Mouse (Mus musculus) heart, postnatal 0 days (tissue): Measurements from ENCODE around the gene Ablim1. TPM values are rescaled to one million over a fixed set of nuclear protein-coding genes. Genes with fewer than 3 reads are reported as not detected.

Source experiments
- ATAC-seq: fragments of 200-750 bp; cut with Nextera tagmentation; 2 replicates; pipeline ENCODE4 v1.8.0; 2017; ENCODE audit warnings: low read depth, moderate number of reproducible peaks, moderate library complexity; ENCODE audit not compliant: insufficient read depth
- DNase-seq: peaks from one replicate; pipeline ENCODE4 v3.0.0-alpha.2; 2016; ENCODE audit warnings: low spot score
- H3K27ac ChIP-seq: fragments of 300-500 bp; sonication (generic); 2 replicates; pipeline ENCODE4 v1.5.1; 2014; ENCODE audit warnings: low read depth, mild to moderate bottlenecking
- H3K27me3 ChIP-seq: fragments of 300-500 bp; sonication (generic); 2 replicates; pipeline ENCODE4 v1.6.1; 2014; ENCODE audit warnings: low read length, mixed read lengths; ENCODE audit not compliant: control insufficient read depth, insufficient read depth
- H3K36me3 ChIP-seq: fragments of 300-500 bp; sonication (generic); replicated peaks from 2 replicates; pipeline ENCODE4 v1.6.1; 2014; ENCODE audit warnings: low read length, mixed read lengths; ENCODE audit not compliant: control insufficient read depth, insufficient read depth
- H3K4me1 ChIP-seq: fragments of 300-500 bp; sonication (generic); 2 replicates; pipeline ENCODE4 v1.6.1; 2014; ENCODE audit warnings: antibody characterized with exemption; ENCODE audit not compliant: control insufficient read depth, insufficient read depth
- H3K4me2 ChIP-seq: fragments of 300-500 bp; sonication (generic); 2 replicates; pipeline ENCODE4 v1.6.1; 2014; ENCODE audit warnings: low read depth, mild to moderate bottlenecking, low read length, moderate library complexity
- H3K4me3 ChIP-seq: fragments of 300-500 bp; sonication (generic); 2 replicates; pipeline ENCODE4 v1.5.1; 2014; ENCODE audit warnings: low read depth, low read length
- H3K9ac ChIP-seq: fragments of 300-500 bp; sonication (generic); replicated peaks from 2 replicates; pipeline ENCODE4 v1.6.1; 2014; ENCODE audit warnings: low read depth, low read length, mixed read lengths
- H3K9me3 ChIP-seq: fragments of 300-500 bp; sonication (generic); replicated peaks from 2 replicates; pipeline ENCODE4 v1.6.1; 2016; ENCODE audit warnings: low read length; ENCODE audit not compliant: control insufficient read depth
- CTCF ChIP-seq: IDR thresholded peaks from 2 replicates; pipeline ENCODE4 v1.5.1; 2016; ENCODE audit warnings: antibody characterized with exemption, control low read depth, low read depth
- EP300 ChIP-seq: IDR thresholded peaks from 2 replicates; pipeline ENCODE4 v1.6.1; 2016; ENCODE audit warnings: antibody characterized with exemption, low read depth
- WGBS: fragments of 180-500 bp; shearing (Covaris S2); extraction: QIAGEN DNeasy Blood & Tissue Kit; methylation state at CpG from one replicate; pipeline ENCODE4 v1.1.7; 2014; 5-methylcytosine and 5-hydroxymethylcytosine counted together
- polyA plus RNA-seq: library from polyadenylated mRNA; unstranded; fragments of >200 nt; fragmentation: Nextera tagmentation; extraction: Ambion mirVana; gene quantifications from 2 replicates; pipeline ENCODE4 v1.2.1, GENCODE M21; 2015
- total RNA-seq: library from RNA; depleted of rRNA; stranded (reverse); fragments of >200 nt; gene quantifications from 2 replicates; pipeline ENCODE4 v1.2.3, GENCODE M21; 2014; ENCODE audit warnings: low replicate concordance

The Ablim1 gene
- total and polyA plus RNA-seq, 2 experiments from 2014 or later = 106 to 235 TPM

GRCm38 (mm10) chr19:56994653-56995052, 320.1 kb downstream of the Ablim1 start:
- peaks cover 18% of the 10 kb centered on the region for H3K4me1 ChIP-seq
- no peaks in the 10 kb centered on the region for H3K27me3 ChIP-seq
- no peak overlapping the region for H3K4me3 ChIP-seq
- H3K36me3 ChIP-seq = no peaks in the 10 kb centered on the region
- 69% methylated on average over 4 of the region's 4 CpGs for WGBS
- H3K9me3 ChIP-seq = no peaks in the 10 kb centered on the region
- DNase-seq (no peak), ATAC-seq (no peak)
- no peak overlapping the region for H3K27ac ChIP-seq
- H3K4me2 ChIP-seq = no peak overlapping the region
- TF ChIP-seq EP300 = no peak
- TF ChIP-seq CTCF = no peak
- H3K9ac ChIP-seq = no peak overlapping the region

DNA sequence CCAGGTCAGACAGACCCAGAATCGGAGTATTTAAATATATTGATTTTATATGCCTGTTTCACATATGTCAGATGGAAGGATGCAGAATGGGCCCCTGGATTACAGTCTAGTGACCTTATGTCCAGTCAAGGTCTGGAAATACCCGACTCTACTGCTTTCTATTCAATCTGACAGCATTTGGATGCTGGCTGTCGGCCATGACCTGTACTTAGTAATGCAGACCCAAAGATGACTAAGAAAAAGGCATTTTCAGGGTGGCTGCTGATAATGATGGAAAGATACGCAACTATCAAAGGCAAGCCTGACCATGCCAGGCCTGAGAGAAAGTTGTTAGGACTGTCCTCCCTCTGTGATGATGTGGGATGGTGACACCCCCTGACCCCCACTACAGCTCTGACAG, 321.0 kb downstream of the Ablim1 start:
- Histone ChIP-seq H3K4me2 (no peak overlapping the region), H3K4me3 (no peak overlapping the region), H3K4me1 (peaks cover 20% of the 10 kb centered on the region), H3K9me3 (no peaks in the 10 kb centered on the region), H3K27ac (no peak overlapping the region), H3K36me3 (no peaks in the 10 kb centered on the region), H3K27me3 (no peaks in the 10 kb centered on the region), H3K9ac (no peak overlapping the region)
- DNase-seq (no peak), ATAC-seq (no peak)
- WGBS = 68% methylated on average over 4 of the region's 4 CpGs
- TF ChIP-seq EP300 (no peak), CTCF (no peak)

GRCm38 (mm10) chr19:56992978-56993545, 321.7 kb downstream of the Ablim1 start:
- H3K9me3 ChIP-seq = no peaks in the 10 kb centered on the region
- WGBS = 62% methylated on average over 8 of the region's 8 CpGs
- no peak overlapping the region for H3K4me3 ChIP-seq
- H3K27ac ChIP-seq = no peak overlapping the region
- H3K36me3 ChIP-seq = no peaks in the 10 kb centered on the region
- no peak for ATAC-seq
- no peak overlapping the region for H3K4me2 ChIP-seq
- TF ChIP-seq EP300 (no peak), CTCF (no peak)
- DNase-seq = no peak
- H3K9ac ChIP-seq = no peak overlapping the region
- peaks cover 20% of the 10 kb centered on the region for H3K4me1 ChIP-seq
- no peaks in the 10 kb centered on the region for H3K27me3 ChIP-seq

DNA sequence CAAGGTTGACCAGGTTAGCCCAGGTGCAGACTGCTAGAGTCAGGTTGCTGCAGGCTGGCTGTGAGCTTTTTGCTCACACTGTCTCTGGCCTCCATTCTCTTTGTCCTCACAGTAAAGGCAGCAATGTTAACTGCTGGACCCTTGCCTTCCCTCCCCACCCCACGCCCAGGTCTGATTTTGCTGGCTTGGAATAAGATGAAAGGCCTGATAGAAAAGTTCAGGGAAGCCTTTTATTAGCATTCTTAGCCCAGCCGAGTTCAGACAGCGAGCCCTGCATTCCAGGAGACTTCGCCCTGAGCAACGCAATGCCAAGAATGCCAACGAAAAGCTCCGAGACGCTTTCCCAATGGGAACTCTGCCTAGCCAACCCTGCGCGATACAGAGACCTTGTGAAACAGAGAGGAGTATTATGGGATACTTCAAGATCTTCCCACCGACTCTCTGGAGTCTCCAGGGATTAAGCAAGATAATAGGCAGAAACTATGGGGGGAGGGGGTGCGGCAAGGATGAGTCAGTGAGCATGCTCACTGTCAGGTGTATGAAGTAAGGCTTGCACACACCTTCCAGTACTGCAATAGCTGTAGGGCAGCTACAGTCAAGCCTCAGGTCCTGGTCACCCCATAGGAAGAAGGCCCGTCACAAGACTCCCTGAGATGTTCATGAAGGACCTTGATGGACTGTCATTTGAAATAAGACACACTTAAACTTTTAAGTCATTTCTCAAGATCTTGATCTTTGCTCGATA, 324.2 kb downstream of the Ablim1 start:
- ATAC-seq (peak; percentile 12; the same call in 1 of the 2 replicates), DNase-seq (no peak)
- no peaks in the 10 kb centered on the region for H3K36me3 ChIP-seq
- H3K4me1 ChIP-seq = peaks cover 13% of the 10 kb centered on the region
- no peaks in the 10 kb centered on the region for H3K9me3 ChIP-seq
- H3K4me3 ChIP-seq = no peak overlapping the region
- H3K27ac ChIP-seq = peak overlapping the region; percentile 15; the same call in 1 of the 2 replicates
- H3K9ac ChIP-seq = no peak overlapping the region
- no peaks in the 10 kb centered on the region for H3K27me3 ChIP-seq
- H3K4me2 ChIP-seq = peak overlapping the region; percentile 30
- WGBS = 37% methylated on average over 14 of the region's 14 CpGs
- TF ChIP-seq EP300 (no peak), CTCF (no peak)

- H3K27me3 ChIP-seq = no peaks in the 10 kb centered on the region
- no peaks in the 10 kb centered on the region for H3K36me3 ChIP-seq
- H3K27ac ChIP-seq = no peak overlapping the region
- H3K9me3 ChIP-seq = no peaks in the 10 kb centered on the region
- no peak overlapping the region for H3K4me3 ChIP-seq
- 81% methylated on average over 8 of the region's 8 CpGs for WGBS
- H3K4me1 ChIP-seq = peaks cover 13% of the 10 kb centered on the region
- no peak overlapping the region for H3K4me2 ChIP-seq
- no peak overlapping the region for H3K9ac ChIP-seq
- DNase-seq (no peak), ATAC-seq (no peak)
- TF ChIP-seq CTCF = no peak
- no peak for TF ChIP-seq EP300
These were observed 325.5 kb downstream of the Ablim1 start for GRCm38 (mm10) chr19:56989171-56989570.
